Mouse (Mus musculus) hindbrain, embryonic 16.5 days (tissue): ENCODE measurements around the gene Dpm1. TPM values are rescaled to one million over a fixed set of nuclear protein-coding genes. Genes with fewer than 3 reads are reported as not detected.

Source experiments
- ATAC-seq: fragments of 200-750 bp; cut with Nextera tagmentation; 2 replicates; pipeline ENCODE4 v1.8.0; 2017; ENCODE audit warnings: moderate TSS enrichment, moderate library complexity
- H3K27ac ChIP-seq: fragments of 300-500 bp; sonication (generic); 2 replicates; pipeline ENCODE4 v1.5.1; 2014; ENCODE audit warnings: low read depth, mild to moderate bottlenecking, control low read depth, low read length, moderate library complexity
- H3K27me3 ChIP-seq: fragments of 300-500 bp; sonication (generic); replicated peaks from 2 replicates; pipeline ENCODE4 v1.6.1; 2014; ENCODE audit warnings: low read length; ENCODE audit not compliant: control insufficient read depth, insufficient read depth
- H3K36me3 ChIP-seq: fragments of 300-500 bp; sonication (generic); 2 replicates; pipeline ENCODE4 v1.6.1; 2014; ENCODE audit warnings: mild to moderate bottlenecking, low read length, moderate library complexity, mixed read lengths; ENCODE audit not compliant: control insufficient read depth, insufficient read depth
- H3K4me1 ChIP-seq: fragments of 300-500 bp; sonication (generic); 2 replicates; pipeline ENCODE4 v1.6.1; 2014; ENCODE audit warnings: low read depth, low read length; ENCODE audit not compliant: control insufficient read depth, insufficient read depth
- H3K4me2 ChIP-seq: fragments of 300-500 bp; sonication (generic); 2 replicates; pipeline ENCODE4 v1.6.1; 2014; ENCODE audit warnings: mild to moderate bottlenecking, low read length, control low read depth, moderate library complexity
- H3K4me3 ChIP-seq: fragments of 300-500 bp; sonication (generic); 2 replicates; pipeline ENCODE4 v1.5.1; 2014; ENCODE audit warnings: mild to moderate bottlenecking, low read length, control low read depth, moderate library complexity
- H3K9ac ChIP-seq: fragments of 300-500 bp; sonication (generic); 2 replicates; pipeline ENCODE4 v1.6.1; 2014; ENCODE audit warnings: low read depth, mild to moderate bottlenecking, control low read depth, low read length, moderate library complexity
- H3K9me3 ChIP-seq: fragments of 300-500 bp; sonication (generic); 2 replicates; pipeline ENCODE4 v1.6.1; 2014; ENCODE audit warnings: mild to moderate bottlenecking, low read length, moderate library complexity; ENCODE audit not compliant: control insufficient read depth
- WGBS: fragments of 180-500 bp; shearing (Covaris S2); extraction: QIAGEN DNeasy Blood & Tissue Kit; methylation state at CpG from one replicate; pipeline ENCODE4 v1.1.7; 2014; 5-methylcytosine and 5-hydroxymethylcytosine counted together
- polyA plus RNA-seq: library from polyadenylated mRNA; unstranded; fragments of >200 nt; fragmentation: Nextera tagmentation; extraction: Ambion mirVana; gene quantifications from 2 replicates; pipeline ENCODE4 v1.2.1, GENCODE M21; 2015

Dpm1 gene
- polyA plus RNA-seq, 1 experiment from 2014 or later, result 60.0 TPM

- no peak overlapping the region for H3K4me2 ChIP-seq
- no peak overlapping the region for H3K27ac ChIP-seq
- 49% methylated on average over 7 of the region's 7 CpGs for WGBS
- ATAC-seq, result no peak
- H3K9me3 ChIP-seq, result no peaks in the 10 kb centered on the region
- H3K9ac ChIP-seq, result no peak overlapping the region
- no peak overlapping the region for H3K4me3 ChIP-seq
- 0 out of 2 replicates have a peak, but pooled peaks cover 3% of the 10 kb centered on the region for H3K27me3 ChIP-seq
- no peaks in the 10 kb centered on the region for H3K36me3 ChIP-seq
- H3K4me1 ChIP-seq, result no peaks in the 10 kb centered on the region
Measured at GRCm38 (mm10) chr2:168253822-168254221, 23.4 kb upstream of the Dpm1 start.

DNA sequence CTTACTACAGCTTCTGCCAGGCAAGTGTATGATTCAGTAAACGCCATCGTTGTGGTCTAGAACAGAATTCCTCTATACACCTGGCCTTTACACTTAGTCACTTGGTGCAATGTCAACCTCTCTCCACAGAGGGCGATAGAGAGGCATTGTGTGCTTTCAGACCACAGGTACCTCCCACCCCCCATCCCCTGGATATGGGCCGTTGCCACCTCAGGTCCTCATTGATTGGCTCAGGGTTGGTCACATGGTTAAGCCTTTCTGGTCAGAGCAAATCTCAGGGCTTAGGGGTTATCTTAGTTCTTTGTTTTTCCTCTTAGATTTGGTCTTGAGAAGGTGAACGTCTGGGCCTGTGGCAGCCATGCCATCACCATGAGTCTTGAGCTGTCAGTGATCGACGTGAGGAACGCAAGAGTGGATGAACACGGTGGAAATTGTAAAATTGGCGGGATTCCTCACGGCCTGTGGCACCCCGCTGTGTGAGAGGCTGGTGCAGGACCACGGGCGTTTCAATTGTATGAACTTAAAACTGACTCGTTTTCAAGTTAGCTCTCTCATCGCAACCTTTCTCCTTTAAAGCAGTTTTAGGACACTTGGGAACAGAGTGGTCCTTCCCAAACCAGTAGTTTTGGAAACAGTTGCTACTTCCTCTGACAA is 22.4 kb upstream of the Dpm1 start:
- Histone ChIP-seq H3K27me3 (0 out of 2 replicates have a peak, but pooled peaks cover 3% of the 10 kb centered on the region), H3K36me3 (no peaks in the 10 kb centered on the region), H3K4me3 (no peak overlapping the region), H3K9ac (no peak overlapping the region), H3K4me2 (0 out of 2 replicates have a peak overlapping the region, but pooled peaks have one; percentile 16), H3K4me1 (no peaks in the 10 kb centered on the region), H3K9me3 (no peaks in the 10 kb centered on the region), H3K27ac (no peak overlapping the region)
- WGBS, result 13% methylated on average over 16 of the region's 16 CpGs
- no peak for ATAC-seq

- Histone ChIP-seq H3K27ac (no peak overlapping the region), H3K9me3 (no peaks in the 10 kb centered on the region), H3K4me2 (no peak overlapping the region), H3K4me1 (no peaks in the 10 kb centered on the region), H3K9ac (no peak overlapping the region), H3K4me3 (no peak overlapping the region), H3K27me3 (0 out of 2 replicates have a peak, but pooled peaks cover 3% of the 10 kb centered on the region), H3K36me3 (no peaks in the 10 kb centered on the region)
- peak; percentile 48; the same call in 1 of the 2 replicates for ATAC-seq
- WGBS, result 16% methylated on average over 8 of the region's 8 CpGs
Measured at GRCm38 (mm10) chr2:168250270-168250669, 19.9 kb upstream of the Dpm1 start.

DNA sequence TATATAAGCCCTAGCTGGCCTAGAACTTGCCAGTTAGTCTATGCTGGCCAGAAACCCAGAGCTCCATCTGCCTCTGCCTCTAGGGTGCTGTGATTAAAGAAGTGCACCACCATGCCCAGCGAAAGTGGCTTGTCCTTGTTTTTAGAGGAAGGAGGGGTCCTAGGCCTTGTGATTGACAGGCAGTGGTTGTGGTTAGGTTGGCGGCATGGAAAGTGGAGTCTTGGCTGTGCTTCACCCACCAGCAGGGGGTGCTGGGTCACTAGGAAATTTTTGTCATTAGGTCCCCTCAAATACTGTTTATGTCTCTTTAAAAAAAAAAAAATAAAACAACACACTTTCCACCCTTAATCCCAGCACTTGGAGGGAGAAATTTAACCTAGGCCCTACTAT is 18.5 kb upstream of the Dpm1 start:
- H3K9me3 ChIP-seq, result no peaks in the 10 kb centered on the region
- 0 out of 2 replicates have a peak, but pooled peaks cover 3% of the 10 kb centered on the region for H3K27me3 ChIP-seq
- no peak overlapping the region for H3K4me2 ChIP-seq
- H3K9ac ChIP-seq, result no peak overlapping the region
- peak; percentile 59; the same call in 1 of the 2 replicates for ATAC-seq
- no peaks in the 10 kb centered on the region for H3K4me1 ChIP-seq
- no peaks in the 10 kb centered on the region for H3K36me3 ChIP-seq
- WGBS, result 13% methylated on average over 2 of the region's 2 CpGs
- H3K27ac ChIP-seq, result no peak overlapping the region
- no peak overlapping the region for H3K4me3 ChIP-seq

DNA sequence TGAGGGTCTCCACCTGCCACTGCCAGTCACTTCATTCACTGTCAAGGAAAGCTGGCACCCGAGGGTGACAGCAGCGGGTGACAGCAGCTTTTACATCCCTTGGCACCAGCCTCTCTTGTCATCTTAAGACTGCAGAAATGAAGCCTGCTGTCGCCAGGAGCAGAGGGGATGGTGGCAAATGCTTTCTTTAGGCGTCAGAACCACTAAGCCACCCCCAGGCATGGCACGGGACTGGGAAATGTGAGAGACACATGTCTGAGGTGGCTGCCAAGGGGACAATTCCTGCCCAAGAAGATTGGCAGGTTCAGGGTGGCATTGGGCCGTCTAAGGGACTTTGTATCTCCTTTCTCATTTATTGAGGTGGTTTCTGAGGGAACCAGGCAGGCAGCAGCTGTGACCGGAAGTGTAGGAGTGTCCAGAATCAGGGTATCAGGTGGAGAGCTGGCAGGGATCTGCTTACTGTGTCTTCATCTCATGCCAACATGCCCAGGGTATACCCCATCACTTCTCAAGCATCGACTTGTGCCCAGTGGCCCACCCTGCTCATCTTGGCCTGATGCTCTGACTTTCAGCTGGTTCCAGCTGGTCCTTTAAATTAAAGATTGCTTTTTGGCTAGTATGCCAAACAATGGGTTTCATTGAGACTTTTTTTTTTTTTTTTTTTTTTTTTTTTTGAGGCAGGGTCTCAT is 17.9 kb upstream of the Dpm1 start:
- WGBS, result 62% methylated on average over 8 of the region's 8 CpGs
- no peak overlapping the region for H3K4me3 ChIP-seq
- peak; percentile 75 for ATAC-seq

GRCm38 (mm10) chr2:168245571-168245970 is 15.2 kb upstream of the Dpm1 start:
- Histone ChIP-seq H3K4me2 (no peak overlapping the region), H3K27me3 (no peaks in the 10 kb centered on the region), H3K9ac (no peak overlapping the region), H3K4me3 (no peak overlapping the region), H3K36me3 (no peaks in the 10 kb centered on the region), H3K9me3 (no peaks in the 10 kb centered on the region), H3K27ac (no peak overlapping the region), H3K4me1 (no peaks in the 10 kb centered on the region)
- no peak for ATAC-seq
- WGBS, result 42% methylated on average over 8 of the region's 8 CpGs

More for the DNA sequence above, 17.9 kb upstream of the Dpm1 start:
- Histone ChIP-seq H3K4me1 (no peaks in the 10 kb centered on the region), H3K9me3 (no peaks in the 10 kb centered on the region), H3K9ac (no peak overlapping the region), H3K36me3 (no peaks in the 10 kb centered on the region), H3K27me3 (0 out of 2 replicates have a peak, but pooled peaks cover 3% of the 10 kb centered on the region), H3K4me2 (no peak overlapping the region), H3K27ac (peak overlapping the region; percentile 40; the same call in 1 of the 2 replicates)

GRCm38 (mm10) chr2:168243278-168243677 is 12.9 kb upstream of the Dpm1 start:
- H3K27ac ChIP-seq, result no peak overlapping the region
- ATAC-seq, result no peak
- no peak overlapping the region for H3K4me3 ChIP-seq
- no peaks in the 10 kb centered on the region for H3K4me1 ChIP-seq
- no peak overlapping the region for H3K9ac ChIP-seq
- no peaks in the 10 kb centered on the region for H3K9me3 ChIP-seq
- no peak overlapping the region for H3K4me2 ChIP-seq
- 80% methylated on average over 4 of the region's 4 CpGs for WGBS
- no peaks in the 10 kb centered on the region for H3K27me3 ChIP-seq
- no peaks in the 10 kb centered on the region for H3K36me3 ChIP-seq

DNA sequence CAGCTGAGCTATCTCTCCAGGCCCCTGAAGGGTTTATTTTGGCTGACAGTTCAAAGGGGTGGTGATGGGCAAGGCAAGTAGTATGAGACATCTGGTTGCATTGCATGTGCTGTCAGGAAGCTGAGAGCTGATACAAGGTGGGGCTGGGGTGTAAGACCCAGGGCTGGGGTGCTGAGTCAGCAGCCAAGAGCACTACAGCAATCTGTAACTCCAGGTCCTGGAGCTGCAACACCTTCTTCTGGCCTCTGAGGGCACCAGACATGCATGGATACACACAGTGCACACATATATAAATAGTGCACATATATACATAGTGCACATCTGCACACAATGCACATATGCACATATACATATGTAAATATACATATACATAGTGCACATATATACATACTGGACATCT is 12.4 kb upstream of the Dpm1 start:
- H3K4me1 ChIP-seq, result no peaks in the 10 kb centered on the region
- H3K9ac ChIP-seq, result no peak overlapping the region
- no peaks in the 10 kb centered on the region for H3K9me3 ChIP-seq
- ATAC-seq, result no peak
- H3K36me3 ChIP-seq, result no peaks in the 10 kb centered on the region
- H3K4me2 ChIP-seq, result no peak overlapping the region
- H3K4me3 ChIP-seq, result no peak overlapping the region
- no peaks in the 10 kb centered on the region for H3K27me3 ChIP-seq
- no peak overlapping the region for H3K27ac ChIP-seq

DNA sequence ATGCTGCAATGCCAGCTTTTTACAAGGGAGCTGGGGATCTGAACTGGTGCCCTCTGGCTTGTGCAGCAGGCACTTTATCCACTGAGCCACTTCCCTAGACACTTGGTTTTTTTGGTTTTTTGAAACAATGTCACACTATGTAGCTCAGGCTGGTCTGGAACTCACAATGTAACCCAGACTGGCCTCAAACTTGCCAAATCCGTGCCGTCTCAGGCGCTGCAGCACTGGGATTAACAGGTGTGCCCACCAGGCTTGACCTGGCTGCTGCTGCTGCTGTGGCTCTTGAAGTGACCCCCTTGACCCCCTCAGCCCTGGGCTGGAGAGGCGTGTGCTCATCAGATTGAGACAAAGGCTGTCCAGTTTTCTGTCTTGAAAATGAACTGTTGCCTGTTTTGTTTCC is 7.9 kb upstream of the Dpm1 start:
- Histone ChIP-seq H3K27ac (no peak overlapping the region), H3K9ac (no peak overlapping the region), H3K9me3 (no peaks in the 10 kb centered on the region; the same call in 1 of the 2 replicates), H3K4me1 (no peaks in the 10 kb centered on the region), H3K4me2 (no peak overlapping the region), H3K27me3 (no peaks in the 10 kb centered on the region), H3K36me3 (no peaks in the 10 kb centered on the region), H3K4me3 (no peak overlapping the region)
- 84% methylated on average over 4 of the region's 4 CpGs for WGBS
- ATAC-seq, result no peak
